Mouse (Mus musculus): ENCODE measurements around the gene Slc41a3. TPM values are rescaled to one million over a fixed set of nuclear protein-coding genes. Genes with fewer than 3 reads are reported as not detected.
A peak's percentile ranks its signal among the peaks of the same experiment; 100 is the strongest.

The Slc41a3 gene
- total RNA-seq (2021), result 1 to 10 TPM; 3.9 to 4.0 TPM
- long read RNA-seq, transcript Slc41a3-202 (11 exons, 2,412 nt), result major isoform, 8 of 11 reads
- long read RNA-seq, partial matches to known transcripts, result 2 of 11 reads
- long read RNA-seq, other reads (novel, unspliced or antisense), result 1 of 11 reads

- DNase-seq (ENCODE audit: low spot score in 2 of 2), result peak; percentile 74 to 87
Measured at GRCm38 (mm10) chr6:90604533-90605297, at the start of gene Slc41a3. Gene Slc41a3, plus strand, starts transcription at chr6:90604725.

- no peak for DNase-seq (ENCODE audit: low spot score in 2 of 2)
Measured at GRCm38 (mm10) chr6:90556534-90557058, 47.9 kb upstream of the Slc41a3 start.

- DNase-seq (ENCODE audit: low spot score in 2 of 2), result no peak
Measured at GRCm38 (mm10) chr6:90557077-90557476, 47.4 kb upstream of the Slc41a3 start.

GRCm38 (mm10) chr6:90557829-90558693 is 46.5 kb upstream of the Slc41a3 start:
- DNase-seq (ENCODE audit: low spot score in 2 of 2), result no peak

GRCm38 (mm10) chr6:90560390-90561058 is 44.0 kb upstream of the Slc41a3 start:
- no peak for DNase-seq (ENCODE audit: low spot score in 2 of 2)

GRCm38 (mm10) chr6:90561234-90561781 is 43.2 kb upstream of the Slc41a3 start:
- no peak for DNase-seq (ENCODE audit: low spot score in 2 of 2)

GRCm38 (mm10) chr6:90564240-90564639 is 40.3 kb upstream of the Slc41a3 start:
- no peak for DNase-seq (ENCODE audit: low spot score in 2 of 2)

GRCm38 (mm10) chr6:90565357-90566215 is 38.9 kb upstream of the Slc41a3 start:
- no peak for DNase-seq (ENCODE audit: low spot score in 2 of 2)

GRCm38 (mm10) chr6:90567486-90567885 is 37.0 kb upstream of the Slc41a3 start:
- DNase-seq (ENCODE audit: low spot score in 2 of 2), result no peak

- DNase-seq (ENCODE audit: low spot score in 2 of 2), result no peak
Measured at GRCm38 (mm10) chr6:90567928-90568327, 36.6 kb upstream of the Slc41a3 start.

GRCm38 (mm10) chr6:90568721-90569120 is 35.8 kb upstream of the Slc41a3 start:
- no peak for DNase-seq (ENCODE audit: low spot score in 2 of 2)

GRCm38 (mm10) chr6:90569736-90570383 is 34.7 kb upstream of the Slc41a3 start:
- DNase-seq (ENCODE audit: low spot score in 2 of 2), result no peak

- DNase-seq (ENCODE audit: low spot score in 2 of 2), result no peak
Measured at GRCm38 (mm10) chr6:90570392-90570791, 34.1 kb upstream of the Slc41a3 start.

GRCm38 (mm10) chr6:90575261-90575715 is 29.2 kb upstream of the Slc41a3 start:
- peak; percentile 50 to 88 for DNase-seq (ENCODE audit: low spot score in 2 of 2)

- DNase-seq (ENCODE audit: low spot score in 2 of 2), result no peak
Measured at GRCm38 (mm10) chr6:90578174-90578573, 26.4 kb upstream of the Slc41a3 start.

GRCm38 (mm10) chr6:90582331-90582730 is 22.2 kb upstream of the Slc41a3 start:
- DNase-seq (ENCODE audit: low spot score in 2 of 2), result no peak

GRCm38 (mm10) chr6:90588113-90588512 is 16.4 kb upstream of the Slc41a3 start:
- DNase-seq (ENCODE audit: low spot score in 2 of 2), result no peak

- no peak for DNase-seq (ENCODE audit: low spot score in 2 of 2)
Measured at GRCm38 (mm10) chr6:90590707-90591106, 13.8 kb upstream of the Slc41a3 start.

- no peak for DNase-seq (ENCODE audit: low spot score in 2 of 2)
Measured at GRCm38 (mm10) chr6:90594972-90595371, 9.6 kb upstream of the Slc41a3 start.

Measured in layer of hippocampus, adult 18-20 months (tissue).